8 mouse cellular contexts compared by ENCODE assay signal in the genomic region with DNA sequence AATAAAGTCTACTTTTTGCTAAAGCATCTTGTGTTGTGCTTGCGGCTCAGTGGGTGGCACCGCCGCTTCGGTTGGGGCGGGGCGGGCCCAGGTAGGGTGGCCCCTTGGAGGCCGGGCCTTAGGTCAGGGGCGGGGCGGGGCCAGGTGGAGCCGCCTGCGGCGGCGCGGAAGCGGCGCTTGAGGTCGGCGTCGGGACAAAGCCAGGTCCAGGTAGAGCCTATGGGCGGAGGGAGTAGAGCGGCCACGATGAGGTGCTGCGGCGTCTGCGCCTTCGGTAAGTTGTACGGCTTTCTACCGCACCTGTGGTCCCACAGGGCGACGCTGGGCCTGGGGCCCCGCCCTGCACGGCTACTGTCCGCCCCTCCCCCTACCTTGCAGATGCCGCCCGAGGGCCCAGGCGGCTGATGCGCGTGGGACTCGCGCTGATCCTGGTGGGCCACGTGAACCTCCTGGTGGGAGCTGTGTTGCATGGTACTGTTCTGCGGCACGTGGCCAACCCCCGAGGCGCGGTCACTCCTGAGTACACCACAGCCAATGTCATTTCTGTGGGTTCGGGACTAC. TPM values are rescaled to one million over a fixed set of nuclear protein-coding genes. Genes with fewer than 3 reads are reported as not detected.
DNase-seq lines count a peak whose midpoint lies in the region; ATAC-seq and TF ChIP-seq lines count a peak whose summit lies in the region.

Krtcap3 (plus strand) TSS at position 151 of the 561 bp plus-strand sequence.

- peaks cover 23% of the 10 kb centered on the region for H3K4me1 ChIP-seq in heart, embryonic 11.5 days (ENCODE audit: control insufficient read depth, insufficient read depth, low read length)
- peaks cover 16% of the 10 kb centered on the region for H3K4me1 ChIP-seq in heart, adult 2 months (ENCODE audit: control insufficient read depth, insufficient read depth, low read length)

- no peak for TF ChIP-seq POLR2A in heart, adult 2 months (IDR thresholded peaks at IDR 0.05; ENCODE audit: insufficient read depth, low read depth, low read length)

- H3K4me2 ChIP-seq in heart, embryonic 11.5 days = peak within 1 kb of the TSS; percentile 70

- no peak for TF ChIP-seq EP300 in heart, adult 2 months (IDR thresholded peaks at IDR 0.05; ENCODE audit: insufficient read depth, low read depth, low read length)

- no peaks in the 10 kb centered on the region for H3K9me3 ChIP-seq in heart, embryonic 11.5 days (replicated peaks; ENCODE audit: control insufficient read depth, low read length)

- H3K27me3 ChIP-seq in heart, embryonic 11.5 days (ENCODE audit: control insufficient read depth, insufficient read depth, low read length) = no peaks in the 10 kb centered on the region
- no peaks in the 10 kb centered on the region for H3K27me3 ChIP-seq in heart, adult 2 months (ENCODE audit: control insufficient read depth, insufficient read depth, low read length)
- no peaks in the 10 kb centered on the region for H3K27me3 ChIP-seq in splenic B cell, adult 2 months (ENCODE audit: control insufficient read depth, insufficient read depth, low read length, poor library complexity, severe bottlenecking)

- ATAC-seq in heart, embryonic 11.5 days (replicated peaks; ENCODE audit: insufficient number of reproducible peaks, low FRiP score, low TSS enrichment) = peak; percentile 77
- 0 out of 2 replicates have a peak, but pooled peaks have one; percentile 6 for ATAC-seq in granulocyte monocyte progenitor cell, adult 5-6 weeks (replicated peaks; ENCODE audit: poor library complexity, severe bottlenecking)

- H3K9ac ChIP-seq in heart, embryonic 11.5 days (ENCODE audit: low read depth, low read length) = peak within 1 kb of the TSS; percentile 55
- no peak within 1 kb of the TSS for H3K9ac ChIP-seq in heart, adult 2 months (ENCODE audit: low read depth, low read length)

- no peak for TF ChIP-seq CTCF in heart, adult 2 months (IDR thresholded peaks at IDR 0.05)

- H3K27ac ChIP-seq in heart, embryonic 11.5 days (ENCODE audit: low read depth, low read length) = no peak within 1 kb of the TSS
- H3K27ac ChIP-seq in heart, adult 2 months = no peak within 1 kb of the TSS

- H3K4me3 ChIP-seq in heart, embryonic 11.5 days (ENCODE audit: low read depth, low read length) = peak within 1 kb of the TSS; percentile 41
- H3K4me3 ChIP-seq in heart, adult 2 months = no peak within 1 kb of the TSS

- H3K36me3 ChIP-seq in heart, embryonic 11.5 days (ENCODE audit: control insufficient read depth, insufficient read depth, low read length) = peaks cover 36% of the 10 kb centered on the region
- H3K36me3 ChIP-seq in heart, adult 2 months (ENCODE audit: control insufficient read depth, insufficient read depth, low read length) = peaks cover 18% of the 10 kb centered on the region
- H3K36me3 ChIP-seq in splenic B cell, adult 2 months (ENCODE audit: control insufficient read depth, insufficient read depth, low read length, poor library complexity, severe bottlenecking) = peaks cover 25% of the 10 kb centered on the region

- H3K79me2 ChIP-seq in heart, adult 2 months (replicated peaks; ENCODE audit: control insufficient read depth, insufficient read depth, low read length) = no peaks in the 10 kb centered on the region

- intact Hi-C loops in heart, adult 2 months (cut with DNase I) = no loop called here

- WGBS in heart, embryonic 11.5 days (ENCODE audit: insufficient replicate concordance) = 12% methylated on average over 47 of the region's 47 CpGs
- 55% methylated on average over 47 of the region's 47 CpGs for WGBS in heart, adult 2 months

- no peak for DNase-seq in heart, adult 2 months
- DNase-seq in cerebellum, postnatal 10 days = peak; percentile 43 to 46
- DNase-seq in kidney, postnatal 10 days = peak; percentile 79
- peak; percentile 69 for DNase-seq in lung, postnatal 25 days (ENCODE audit: low spot score)
- DNase-seq in splenic B cell, adult 2 months (ENCODE audit: low read depth, low spot score) = peak; percentile 56
- no peak for DNase-seq in frontal cortex, postnatal 36 days (ENCODE audit: low spot score in 2 of 2)

RNA-seq across cellular contexts. Expression of gene Krtcap3, which starts in this region (rescaled TPM):
- polyA plus RNA-seq in heart, embryonic 11.5 days (2014; fragmentation: Nextera tagmentation; extraction: Ambion mirVana) = 7.1 and 7.7 TPM in 2 replicates
- total RNA-seq in heart, adult 2 months (2021) = 1 to 10 TPM; 1.2 to 1.5 TPM
- 6.4 and 7.2 TPM in 2 replicates for polyA plus RNA-seq in heart, adult 2 months (2012; rRNA removed)
- 1.6 and 19.8 TPM in 2 replicates for total RNA-seq in granulocyte monocyte progenitor cell, adult 5-6 weeks (2014; fragmentation: Nextera tagmentation)
- total RNA-seq in granulocyte monocyte progenitor cell, adult 5-6 weeks (2017) = 1.6 and 4.7 TPM in 2 replicates

Comparison
In these comparisons a context has a peak if more than half of its experiments do, and no peak if none do; other contexts are left out.
1. DNase-seq: peak in cerebellum, postnatal 10 days (2 of 2), kidney, postnatal 10 days (single experiment), lung, postnatal 25 days (single experiment) and splenic B cell, adult 2 months (single experiment); none in heart, adult 2 months (0 of 2) and frontal cortex, postnatal 36 days (0 of 2).